Comparison of ENCODE assay signal across 10 mouse cellular contexts in the genomic region with DNA sequence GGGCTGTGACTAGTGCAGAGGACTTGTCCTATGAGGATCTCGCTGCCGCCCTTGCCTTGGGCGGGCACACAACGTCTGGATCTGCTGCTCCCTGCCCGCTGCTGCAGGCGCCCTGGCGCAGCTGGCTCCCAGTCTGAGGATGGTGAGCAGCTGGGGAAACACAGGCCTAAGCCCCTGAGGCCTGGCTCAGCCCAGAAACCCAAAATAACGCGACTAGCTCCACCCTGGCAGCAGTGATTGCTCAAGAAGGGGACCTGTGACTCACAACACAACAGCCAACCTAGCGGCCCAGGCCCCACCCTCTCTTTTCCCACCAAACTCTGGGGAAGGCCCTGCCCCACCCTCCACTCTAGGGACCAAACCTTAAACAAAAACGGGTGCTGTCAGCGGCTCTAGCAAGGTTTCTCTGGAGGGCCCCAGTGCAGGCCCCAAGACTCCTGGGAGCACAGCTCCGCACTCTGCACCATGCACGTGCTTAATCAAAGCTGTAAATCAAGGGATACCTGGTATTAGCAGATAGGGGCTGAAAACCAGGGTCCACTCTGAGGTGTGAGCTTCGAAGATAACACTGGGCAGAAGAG. TPM values are rescaled to one million over a fixed set of nuclear protein-coding genes. Genes with fewer than 3 reads are reported as not detected.
DNase-seq lines count a peak whose midpoint lies in the region; ATAC-seq lines count a peak whose summit lies in the region.
"Had no signal": no experiment of that assay in that cellular context is flagged by ENCODE, and none has a peak within 500 bp of the region (broad histone marks: within the 10 kb centered on the region; RNA-seq: fewer than 3 reads in every experiment).

No protein-coding gene starts in this region.

- H3K4me3 ChIP-seq in heart, embryonic 13.5 days: no peak overlapping the region
- H3K4me3 ChIP-seq in embryonic facial prominence, embryonic 10.5 days: no peak overlapping the region
- H3K4me3 ChIP-seq: hindbrain, embryonic 13.5 days had no signal

- no peak for ATAC-seq in heart, embryonic 13.5 days (ENCODE audit: extremely low read depth, insufficient number of reproducible peaks, low FRiP score, low TSS enrichment)

- H3K36me3 ChIP-seq in heart, embryonic 13.5 days: no peaks in the 10 kb centered on the region
- no peaks in the 10 kb centered on the region for H3K36me3 ChIP-seq in embryonic facial prominence, embryonic 10.5 days (replicated peaks)
- H3K36me3 ChIP-seq: hindbrain, embryonic 13.5 days had no signal

- no peaks in the 10 kb centered on the region for H3K27me3 ChIP-seq in heart, embryonic 13.5 days (replicated peaks)
- H3K27me3 ChIP-seq in embryonic facial prominence, embryonic 10.5 days (replicated peaks; ENCODE audit: low read depth, poor library complexity, severe bottlenecking): no peaks in the 10 kb centered on the region
- H3K27me3 ChIP-seq: hindbrain, embryonic 13.5 days had no signal

- no peak overlapping the region for H3K27ac ChIP-seq in heart, embryonic 13.5 days (replicated peaks)
- peak overlapping the region; percentile 69 for H3K27ac ChIP-seq in embryonic facial prominence, embryonic 10.5 days (replicated peaks)
- H3K27ac ChIP-seq: hindbrain, embryonic 13.5 days; macrophage had no signal

- H3K4me2 ChIP-seq in heart, embryonic 13.5 days: no peak overlapping the region
- H3K4me2 ChIP-seq: hindbrain, embryonic 13.5 days had no signal

- WGBS in heart, embryonic 13.5 days: 70% methylated on average over 15 of the region's 15 CpGs
- 75% methylated on average over 15 of the region's 15 CpGs for WGBS in embryonic facial prominence, embryonic 10.5 days

- no peaks in the 10 kb centered on the region for H3K9me3 ChIP-seq in heart, embryonic 13.5 days
- H3K9me3 ChIP-seq in embryonic facial prominence, embryonic 10.5 days: no peaks in the 10 kb centered on the region
- H3K9me3 ChIP-seq: hindbrain, embryonic 13.5 days had no signal

- no peak for DNase-seq in heart, postnatal 36 days
- peak; percentile 79 for DNase-seq in 416B (ENCODE audit: low read depth)
- no peak for DNase-seq in embryonic facial prominence, embryonic 10.5 days (ENCODE audit: low spot score)
- peak; percentile 39 for DNase-seq in lung, postnatal 10 days
- DNase-seq in layer of hippocampus, postnatal 25 days (ENCODE audit: extremely low spot score in 1 of 2, low spot score in 1 of 2): no peak
- DNase-seq in cerebellum, adult 18-20 months: no peak
- no peak for DNase-seq in spleen, postnatal 14 days (ENCODE audit: low spot score in 2 of 2)

- intact Hi-C loops in heart, postnatal 36 days (cut with DNase I): no loop called here

- H3K9ac ChIP-seq in heart, embryonic 13.5 days: peak overlapping the region; percentile 28; the same call in 1 of the 2 replicates
- H3K9ac ChIP-seq: hindbrain, embryonic 13.5 days had no signal

- peaks cover 34% of the 10 kb centered on the region for H3K4me1 ChIP-seq in heart, embryonic 13.5 days
- peaks cover 11% of the 10 kb centered on the region for H3K4me1 ChIP-seq in embryonic facial prominence, embryonic 10.5 days

RNA-seq across cellular contexts. Expression of a gene that starts 23.1 kb away (rescaled TPM):
- 13.9 and 16.8 TPM in 2 replicates for polyA plus RNA-seq in heart, embryonic 13.5 days (2015; fragmentation: Nextera tagmentation; extraction: Ambion mirVana)
- total RNA-seq in heart, postnatal 36 days (2021): 10 to 100 TPM; 19.5 to 23.7 TPM
- 4.7 and 5.2 TPM in 2 replicates for polyA plus RNA-seq in embryonic facial prominence, embryonic 10.5 days (2016; fragmentation: Nextera tagmentation; extraction: Ambion mirVana)
- 10 to 100 TPM; 67.6 to 79.3 TPM for total RNA-seq in layer of hippocampus, postnatal 25 days (2021)

Comparison
In these comparisons a context has a peak if more than half of its experiments do, and no peak if none do; other contexts are left out.
1. DNase-seq: peak in 416B (single experiment) and lung, postnatal 10 days (single experiment); none in heart, postnatal 36 days (0 of 2), embryonic facial prominence, embryonic 10.5 days (single experiment), layer of hippocampus, postnatal 25 days (0 of 2), cerebellum, adult 18-20 months (0 of 2) and spleen, postnatal 14 days (0 of 2).